In genomic region chr1:189023701-189024080, GRCm38 (mm10) we compare ENCODE assay signal across 15 mouse cellular contexts.
"Had no signal": no experiment of that assay in that cellular context is flagged by ENCODE, and none has a peak within 500 bp of the region (broad histone marks: within the 10 kb centered on the region; RNA-seq: fewer than 3 reads in every experiment).

No protein-coding gene starts in this region.

- H3K27ac ChIP-seq: left cerebral cortex, adult 2 months; liver, embryonic 13.5 days; macrophage; midbrain, embryonic 10.5 days; midbrain, embryonic 13.5 days; neural tube, embryonic 13.5 days had no signal

- H3K9me3 ChIP-seq: liver, embryonic 13.5 days; midbrain, embryonic 10.5 days; midbrain, embryonic 13.5 days; neural tube, embryonic 13.5 days had no signal

- H3K9ac ChIP-seq: liver, embryonic 13.5 days; neural tube, embryonic 13.5 days had no signal

- H3K27me3 ChIP-seq: liver, embryonic 13.5 days; midbrain, embryonic 13.5 days; neural tube, embryonic 13.5 days had no signal

- H3K36me3 ChIP-seq: liver, embryonic 13.5 days; midbrain, embryonic 10.5 days; midbrain, embryonic 13.5 days; neural tube, embryonic 13.5 days had no signal

- H3K4me1 ChIP-seq: liver, embryonic 13.5 days; midbrain, embryonic 10.5 days; midbrain, embryonic 13.5 days; neural tube, embryonic 13.5 days had no signal

- H3K4me2 ChIP-seq: liver, embryonic 13.5 days; midbrain, embryonic 13.5 days; neural tube, embryonic 13.5 days had no signal

- ATAC-seq: midbrain, embryonic 16.5 days had no signal

- DNase-seq: kidney, adult 18-20 months; kidney, adult 9 months; kidney, postnatal 25 days; layer of hippocampus, postnatal 36 days; liver, embryonic 13.5 days; right cerebral cortex, postnatal 25 days; spleen, adult 18-20 months; thymus, postnatal 25 days had no signal

- H3K4me3 ChIP-seq: left cerebral cortex, adult 2 months; liver, embryonic 13.5 days; midbrain, embryonic 10.5 days; midbrain, embryonic 13.5 days; myocyte; neural tube, embryonic 13.5 days had no signal
